Mouse (Mus musculus): Measurements from ENCODE around the gene Tmem198b. TPM values are rescaled to one million over a fixed set of nuclear protein-coding genes. Genes with fewer than 3 reads are reported as not detected.
"Not testable (repeated sequence)": the region's sequence is repeated elsewhere in the genome, so short reads cannot be mapped to it uniquely, and the experiment has no call there.

The Tmem198b gene
- polyA plus RNA-seq (2015; fragmentation: Nextera tagmentation; extraction: Ambion mirVana) = 2.1 and 2.9 TPM in 2 replicates

DNA sequence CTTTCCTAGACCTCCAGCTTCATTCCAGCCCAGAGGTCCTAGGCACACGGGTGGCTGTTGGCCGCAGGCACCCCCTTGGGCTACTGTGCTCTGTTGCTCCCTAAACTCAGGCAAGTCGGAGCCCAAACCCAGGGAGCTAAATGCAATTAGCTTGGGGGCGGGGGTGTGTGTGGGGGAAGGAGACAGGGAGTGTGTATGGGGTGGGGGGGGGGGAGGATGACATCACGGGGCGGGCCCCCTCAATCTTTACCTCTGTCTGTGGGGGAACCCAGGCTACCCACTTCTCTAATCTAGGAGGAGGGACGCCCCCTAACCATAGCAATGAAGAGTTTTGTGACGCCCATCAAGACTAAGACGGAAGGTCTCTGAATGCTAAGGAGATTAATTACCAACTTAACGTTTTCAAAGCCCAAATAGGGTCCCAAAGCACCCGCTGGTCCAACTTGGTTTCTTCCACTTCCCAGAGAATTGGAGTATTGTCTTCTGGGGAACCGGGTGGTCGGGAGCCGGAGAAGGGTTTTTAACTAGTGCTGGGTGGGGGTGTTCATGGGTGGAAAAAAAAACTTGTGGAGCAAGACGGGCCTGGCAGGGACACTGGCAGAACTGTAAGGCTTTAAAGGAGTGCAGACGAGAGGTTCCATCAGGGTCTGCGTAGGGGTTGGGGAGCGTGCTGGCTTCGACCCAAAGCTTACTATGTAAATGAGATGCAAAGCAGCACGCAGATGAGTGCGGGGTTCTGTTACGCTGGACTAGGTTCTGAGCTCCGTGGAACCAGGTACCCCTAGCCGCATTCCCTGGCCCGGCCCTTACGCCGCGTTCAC lies at the start of gene Tmem198b:
TSS of gene Tmem198b (minus strand) at position 100 of the 821 bp plus-strand sequence.
- peak within 1 kb of the TSS; percentile 90 for H3K27ac ChIP-seq (replicated peaks)
- peaks cover 26% of the 10 kb centered on the region for H3K27me3 ChIP-seq
- peaks cover 58% of the 10 kb centered on the region for H3K4me1 ChIP-seq (replicated peaks)
- ATAC-seq (ENCODE audit: insufficient read depth) = peak; percentile 40
- H3K36me3 ChIP-seq (replicated peaks) = peaks cover 14% of the 10 kb centered on the region
- WGBS (ENCODE audit: insufficient replicate concordance) = under 1% methylated on average over 28 of the region's 28 CpGs
- H3K9me3 ChIP-seq (replicated peaks) = no peaks in the 10 kb centered on the region
- peak within 1 kb of the TSS; percentile 97 for H3K4me2 ChIP-seq
- H3K4me3 ChIP-seq (replicated peaks) = peak within 1 kb of the TSS; percentile 78
- H3K9ac ChIP-seq = peak within 1 kb of the TSS; percentile 80

DNA sequence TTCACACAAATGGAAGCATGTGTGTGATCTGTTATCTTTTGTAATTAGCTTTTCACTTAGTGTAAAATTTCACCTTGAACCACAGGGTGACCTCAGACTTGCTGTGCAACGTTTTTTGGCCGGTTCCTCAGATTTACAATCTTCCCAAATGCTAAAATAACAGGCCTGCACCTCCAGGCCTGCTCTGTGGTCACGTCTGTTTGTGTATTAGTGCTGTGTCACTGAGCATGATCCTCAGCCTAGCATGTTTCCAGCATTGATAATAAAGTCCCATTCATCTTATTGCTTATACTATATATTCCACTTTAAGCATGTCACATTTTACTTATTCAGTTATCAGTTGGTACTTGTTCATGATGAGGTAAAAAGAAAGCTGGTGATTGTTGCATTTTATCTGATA lies 46.2 kb upstream of the Tmem198b start:
- Histone ChIP-seq H3K4me2 (no peak overlapping the region), H3K4me1 (replicated peaks) (0 out of 2 replicates have a peak, but pooled peaks cover 8% of the 10 kb centered on the region), H3K36me3 (replicated peaks) (peaks cover 62% of the 10 kb centered on the region), H3K4me3 (replicated peaks) (no peak overlapping the region), H3K9me3 (replicated peaks) (no peaks in the 10 kb centered on the region), H3K9ac (no peak overlapping the region), H3K27me3 (no peaks in the 10 kb centered on the region), H3K27ac (replicated peaks) (no peak overlapping the region)
- WGBS (ENCODE audit: insufficient replicate concordance) = 49% methylated on average over 3 of the region's 3 CpGs
- ATAC-seq (ENCODE audit: insufficient read depth) = no peak

DNA sequence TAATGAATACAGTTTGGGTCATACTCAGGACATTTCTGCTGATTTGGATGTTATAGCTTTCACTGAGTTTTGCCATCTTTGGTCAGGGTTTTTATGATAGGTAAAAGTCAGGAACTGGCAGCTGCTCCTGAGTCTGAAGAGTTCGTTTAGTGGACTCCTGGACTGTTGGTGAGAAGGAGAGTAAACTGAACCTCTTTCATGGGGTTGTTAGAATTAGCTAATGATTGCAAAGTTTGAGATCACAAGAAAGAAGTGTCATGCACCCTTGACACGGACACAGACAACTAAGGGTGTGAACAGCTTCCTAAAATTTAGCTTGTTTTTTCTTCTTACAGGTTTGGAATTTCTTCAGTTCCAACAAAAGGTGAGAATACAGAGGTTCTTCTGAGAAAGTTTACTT lies 44.3 kb upstream of the Tmem198b start:
- H3K27ac ChIP-seq (replicated peaks) = no peak overlapping the region
- H3K4me2 ChIP-seq = no peak overlapping the region
- ATAC-seq (ENCODE audit: insufficient read depth) = no peak
- H3K9ac ChIP-seq = no peak overlapping the region
- no peak overlapping the region for H3K4me3 ChIP-seq (replicated peaks)
- WGBS (ENCODE audit: insufficient replicate concordance) = 69% methylated on average over 2 of the region's 2 CpGs
- no peaks in the 10 kb centered on the region for H3K27me3 ChIP-seq
- H3K9me3 ChIP-seq (replicated peaks) = no peaks in the 10 kb centered on the region
- peaks cover 66% of the 10 kb centered on the region for H3K36me3 ChIP-seq (replicated peaks)
- 0 out of 2 replicates have a peak, but pooled peaks cover 8% of the 10 kb centered on the region for H3K4me1 ChIP-seq (replicated peaks)

DNA sequence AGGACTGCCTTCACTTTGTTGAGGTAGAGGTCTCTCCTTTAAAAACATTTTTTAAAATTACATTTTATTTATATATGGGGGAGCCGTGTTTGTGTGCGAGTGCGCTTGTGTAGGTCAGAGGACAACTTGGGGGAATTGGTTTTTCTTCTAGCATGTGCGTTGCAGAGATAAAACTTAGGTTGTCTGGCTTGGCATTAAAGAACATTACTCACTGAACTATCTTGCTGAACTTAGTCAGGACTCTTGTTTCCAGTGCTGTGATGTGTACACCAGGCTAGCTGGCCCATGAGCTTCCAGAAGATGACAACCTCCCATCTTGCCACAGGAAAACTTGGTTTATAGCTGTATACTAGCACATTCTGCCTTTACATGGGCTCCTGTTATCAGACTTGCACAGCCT lies 42.5 kb upstream of the Tmem198b start:
- H3K27ac ChIP-seq (replicated peaks) = no peak overlapping the region
- H3K9ac ChIP-seq = no peak overlapping the region
- peaks cover 73% of the 10 kb centered on the region for H3K36me3 ChIP-seq (replicated peaks)
- H3K4me1 ChIP-seq (replicated peaks) = peaks cover 8% of the 10 kb centered on the region; the same call in 1 of the 2 replicates
- no peak overlapping the region for H3K4me2 ChIP-seq
- H3K4me3 ChIP-seq (replicated peaks) = no peak overlapping the region
- H3K9me3 ChIP-seq (replicated peaks) = no peaks in the 10 kb centered on the region
- 66% methylated on average over 4 of the region's 4 CpGs for WGBS (ENCODE audit: insufficient replicate concordance)
- no peak for ATAC-seq (ENCODE audit: insufficient read depth)
- no peaks in the 10 kb centered on the region for H3K27me3 ChIP-seq

DNA sequence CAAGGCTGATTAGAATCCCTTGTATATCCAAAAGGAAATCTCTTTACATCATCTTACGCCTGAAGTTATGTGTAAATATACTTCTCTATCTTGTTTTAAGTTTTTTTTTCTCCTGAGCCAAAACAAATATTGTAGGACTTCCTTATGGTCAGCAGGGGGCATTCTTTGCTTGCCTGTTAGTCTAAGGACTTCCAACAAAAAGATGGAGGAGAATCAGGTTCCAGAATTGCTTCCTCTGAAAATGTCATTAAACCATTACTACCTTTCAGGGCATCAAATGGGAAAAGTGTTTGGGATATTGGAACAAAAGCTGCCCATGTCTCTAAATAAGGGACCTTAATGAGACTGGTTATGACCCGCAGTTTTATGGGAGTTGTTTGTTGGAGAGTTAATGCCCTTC lies 41.3 kb upstream of the Tmem198b start:
- H3K9me3 ChIP-seq (replicated peaks) = no peaks in the 10 kb centered on the region
- no peak overlapping the region for H3K4me2 ChIP-seq
- WGBS (ENCODE audit: insufficient replicate concordance) = 84% methylated on average over 2 of the region's 2 CpGs
- no peak for ATAC-seq (ENCODE audit: insufficient read depth)
- H3K27me3 ChIP-seq = no peaks in the 10 kb centered on the region
- H3K36me3 ChIP-seq (replicated peaks) = peaks cover 77% of the 10 kb centered on the region
- no peak overlapping the region for H3K4me3 ChIP-seq (replicated peaks)
- H3K9ac ChIP-seq = no peak overlapping the region
- H3K4me1 ChIP-seq (replicated peaks) = peaks cover 19% of the 10 kb centered on the region
- no peak overlapping the region for H3K27ac ChIP-seq (replicated peaks)

DNA sequence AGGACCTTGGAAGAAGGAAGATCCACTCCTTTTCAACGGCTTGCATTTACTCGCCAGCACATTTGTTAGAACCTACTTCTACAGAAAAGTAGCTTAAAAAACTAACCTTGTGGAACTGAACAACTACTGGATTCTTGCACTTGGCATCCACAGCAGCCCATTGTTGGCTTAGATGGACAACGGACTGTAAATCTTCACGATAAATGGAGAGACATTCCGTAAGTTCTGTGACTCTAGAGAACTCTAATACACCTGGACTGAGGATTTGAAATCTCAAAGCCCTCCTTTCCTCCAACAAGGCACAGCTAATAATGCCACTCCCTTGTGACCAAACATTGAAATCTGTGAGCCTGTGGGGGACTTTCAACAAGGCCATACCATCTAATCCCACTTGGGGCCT lies 39.1 kb upstream of the Tmem198b start:
- ATAC-seq (ENCODE audit: insufficient read depth) = no peak
- Histone ChIP-seq H3K9ac (no peak overlapping the region), H3K27me3 (no peaks in the 10 kb centered on the region), H3K27ac (replicated peaks) (no peak overlapping the region), H3K4me3 (replicated peaks) (no peak overlapping the region), H3K36me3 (replicated peaks) (peaks cover 78% of the 10 kb centered on the region), H3K4me2 (no peak overlapping the region), H3K4me1 (replicated peaks) (peaks cover 39% of the 10 kb centered on the region), H3K9me3 (replicated peaks) (no peaks in the 10 kb centered on the region)
- WGBS (ENCODE audit: insufficient replicate concordance) = 93% methylated on average over 5 of the region's 5 CpGs

DNA sequence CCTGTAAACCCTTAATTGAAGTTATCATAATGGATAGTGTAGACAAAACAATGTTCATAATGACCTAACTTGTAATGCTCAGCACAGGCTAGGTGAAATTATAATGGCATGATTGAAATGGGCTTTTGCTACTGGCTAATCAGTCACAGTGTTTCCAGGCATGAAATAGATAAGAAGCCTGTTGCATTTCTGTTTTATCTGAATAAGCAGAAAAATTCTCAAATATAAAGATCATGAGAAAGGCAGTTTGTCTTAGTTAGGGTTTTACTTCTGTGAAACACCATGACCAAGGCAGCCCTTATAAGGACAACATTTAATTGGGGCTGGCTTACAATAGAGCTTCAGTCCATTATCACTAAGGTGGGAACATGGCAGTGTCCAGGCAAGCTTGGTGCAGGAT lies 36.4 kb upstream of the Tmem198b start:
- H3K27me3 ChIP-seq = no peaks in the 10 kb centered on the region
- peaks cover 78% of the 10 kb centered on the region for H3K36me3 ChIP-seq (replicated peaks)
- peak overlapping the region; percentile 54; the same call in 1 of the 2 replicates for H3K27ac ChIP-seq (replicated peaks)
- H3K9me3 ChIP-seq (replicated peaks) = no peaks in the 10 kb centered on the region
- peaks cover 32% of the 10 kb centered on the region for H3K4me1 ChIP-seq (replicated peaks)
- ATAC-seq (ENCODE audit: insufficient read depth) = peak; percentile 63
- no peak overlapping the region for H3K4me3 ChIP-seq (replicated peaks)
- H3K4me2 ChIP-seq = no peak overlapping the region
- H3K9ac ChIP-seq = no peak overlapping the region

DNA sequence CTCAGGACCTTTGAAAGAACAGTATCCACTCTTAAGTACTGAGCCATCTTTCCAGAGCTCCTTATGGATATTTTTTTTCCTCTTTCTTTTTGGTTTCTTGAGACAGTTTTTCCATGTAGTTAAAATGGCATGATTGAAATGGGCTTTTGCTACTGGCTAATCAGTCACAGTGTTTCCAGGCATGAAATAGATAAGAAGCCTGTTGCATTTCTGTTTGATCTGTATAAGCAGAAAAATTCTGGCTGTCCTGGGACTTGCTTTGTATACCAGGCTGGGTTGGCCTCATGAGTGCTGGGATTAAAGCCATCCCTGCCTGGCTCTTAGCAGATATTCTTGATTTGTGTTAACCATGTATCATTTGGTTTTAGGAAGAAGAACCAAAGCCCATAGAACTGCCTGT lies 35.3 kb upstream of the Tmem198b start:
- Histone ChIP-seq H3K9ac (no peak overlapping the region), H3K36me3 (replicated peaks) (peaks cover 79% of the 10 kb centered on the region), H3K4me3 (replicated peaks) (no peak overlapping the region), H3K4me1 (replicated peaks) (peaks cover 31% of the 10 kb centered on the region), H3K4me2 (peak overlapping the region; percentile 21; the same call in 1 of the 2 replicates), H3K27ac (replicated peaks) (peak overlapping the region; percentile 41; the same call in 1 of the 2 replicates), H3K9me3 (replicated peaks) (no peaks in the 10 kb centered on the region), H3K27me3 (no peaks in the 10 kb centered on the region)
- peak; percentile 59 for ATAC-seq (ENCODE audit: insufficient read depth)

DNA sequence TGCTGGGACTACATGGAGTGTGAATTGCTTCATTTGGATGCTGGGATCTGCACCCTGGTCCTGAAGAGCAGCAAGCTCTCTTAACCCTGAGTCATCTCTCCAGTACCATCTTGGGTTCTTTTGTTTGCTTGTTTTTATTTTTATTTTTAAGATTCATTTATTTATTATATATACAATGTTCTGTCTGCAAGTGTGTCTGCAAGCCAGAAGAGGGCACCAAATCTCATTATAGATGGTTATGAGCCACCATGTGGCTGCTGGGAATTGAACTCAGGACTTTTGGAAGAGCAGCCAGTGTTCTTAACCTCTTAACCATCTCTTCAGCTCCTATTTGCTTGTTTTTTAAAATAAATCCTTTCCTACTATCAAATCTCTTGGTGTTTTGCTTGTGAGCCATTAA lies 33.2 kb upstream of the Tmem198b start:
- no peak for ATAC-seq (ENCODE audit: insufficient read depth)
- Histone ChIP-seq H3K27ac (replicated peaks) (no peak overlapping the region), H3K4me2 (no peak overlapping the region), H3K9ac (no peak overlapping the region), H3K36me3 (replicated peaks) (peaks cover 83% of the 10 kb centered on the region), H3K27me3 (no peaks in the 10 kb centered on the region), H3K4me3 (replicated peaks) (no peak overlapping the region), H3K9me3 (replicated peaks) (no peaks in the 10 kb centered on the region), H3K4me1 (replicated peaks) (peaks cover 31% of the 10 kb centered on the region)

DNA sequence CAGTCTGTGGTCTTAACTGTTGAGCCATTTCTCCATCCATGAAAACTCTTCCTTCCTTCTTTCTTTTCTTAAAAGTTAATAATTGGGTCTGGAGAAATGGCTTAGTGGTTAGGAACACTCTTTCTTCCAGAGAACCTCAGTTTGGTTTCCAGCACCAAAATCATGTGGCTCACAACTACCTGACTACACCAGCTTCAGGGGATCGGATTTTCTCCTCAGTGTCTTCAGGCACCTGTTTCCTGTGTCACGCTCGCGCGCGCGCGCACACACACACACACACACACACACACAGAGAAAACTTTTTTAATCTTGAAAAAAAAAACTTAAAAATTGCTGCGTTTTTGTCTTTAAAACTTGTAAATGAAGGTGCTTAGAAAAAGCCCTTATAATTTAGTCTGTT lies 19.7 kb upstream of the Tmem198b start:
- Histone ChIP-seq H3K9ac (no peak overlapping the region), H3K27me3 (no peaks in the 10 kb centered on the region), H3K27ac (replicated peaks) (no peak overlapping the region), H3K4me3 (replicated peaks) (no peak overlapping the region), H3K4me2 (no peak overlapping the region), H3K4me1 (replicated peaks) (peaks cover 31% of the 10 kb centered on the region), H3K36me3 (replicated peaks) (peaks cover 35% of the 10 kb centered on the region), H3K9me3 (replicated peaks) (no peaks in the 10 kb centered on the region)
- ATAC-seq (ENCODE audit: insufficient read depth) = no peak
- WGBS (ENCODE audit: insufficient replicate concordance) = 88% methylated on average over 9 of the region's 9 CpGs

DNA sequence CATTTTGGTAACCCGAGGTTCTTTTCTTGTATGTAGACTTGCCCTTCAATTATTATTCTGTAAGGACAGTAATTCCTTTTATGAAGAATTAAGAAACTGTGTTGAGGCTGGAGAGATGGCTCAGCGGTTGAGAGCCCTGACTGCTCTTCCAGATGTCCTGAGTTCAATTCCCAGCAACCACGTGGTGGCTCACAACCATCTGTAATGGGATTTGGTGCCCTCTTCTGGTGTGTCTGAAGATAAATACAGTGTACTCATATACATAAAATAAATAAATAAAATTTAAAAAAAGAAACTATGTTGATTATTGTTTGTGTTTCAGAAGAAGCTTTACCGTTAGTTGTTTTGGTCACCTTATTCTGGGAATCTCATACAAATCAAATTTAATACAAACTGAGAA lies 18.9 kb upstream of the Tmem198b start:
- peak overlapping the region; percentile 80 for H3K4me2 ChIP-seq
- peaks cover 38% of the 10 kb centered on the region for H3K36me3 ChIP-seq (replicated peaks)
- peak overlapping the region; percentile 69 for H3K9ac ChIP-seq
- H3K27me3 ChIP-seq; ATAC-seq (ENCODE audit: insufficient read depth); H3K27ac ChIP-seq (replicated peaks); H3K9me3 ChIP-seq (replicated peaks): not testable (repeated sequence)
- WGBS (ENCODE audit: insufficient replicate concordance) = 60% methylated on average over 4 of the region's 4 CpGs
- peaks cover 31% of the 10 kb centered on the region for H3K4me1 ChIP-seq (replicated peaks)
- peak overlapping the region; percentile 91 for H3K4me3 ChIP-seq (replicated peaks)

DNA sequence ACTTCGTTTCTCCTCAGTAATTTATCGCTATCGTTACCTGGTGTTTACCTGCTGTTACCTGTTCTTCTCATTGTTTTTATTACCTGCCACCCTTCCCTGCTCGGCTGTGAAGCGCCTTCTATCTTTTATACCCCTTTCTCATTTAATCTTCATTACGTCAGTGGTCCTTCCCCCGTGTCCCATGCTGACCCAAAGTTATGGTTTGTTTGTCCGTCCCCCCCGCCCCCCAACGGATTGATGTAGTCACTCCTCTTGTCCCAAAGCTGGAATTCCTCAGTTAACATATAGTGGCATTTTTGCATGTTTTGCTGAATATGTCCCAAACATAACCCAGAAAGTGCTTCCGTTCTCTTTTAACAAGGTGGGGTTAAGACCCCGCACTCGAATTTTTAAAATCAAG lies 18.0 kb upstream of the Tmem198b start:
- Histone ChIP-seq H3K36me3 (replicated peaks) (peaks cover 43% of the 10 kb centered on the region), H3K27ac (replicated peaks) (peak overlapping the region; percentile 78), H3K4me2 (peak overlapping the region; percentile 80), H3K9me3 (replicated peaks) (no peaks in the 10 kb centered on the region), H3K4me3 (replicated peaks) (peak overlapping the region; percentile 91), H3K9ac (peak overlapping the region; percentile 69), H3K27me3 (no peaks in the 10 kb centered on the region), H3K4me1 (replicated peaks) (peaks cover 31% of the 10 kb centered on the region)
- WGBS (ENCODE audit: insufficient replicate concordance) = 3% methylated on average over 13 of the region's 13 CpGs
- no peak for ATAC-seq (ENCODE audit: insufficient read depth)
